Mouse (Mus musculus): Measurements from ENCODE around the gene Plekha4.
"Not testable (repeated sequence)": the region's sequence is repeated elsewhere in the genome, so short reads cannot be mapped to it uniquely, and the experiment has no call there.

The Plekha4 gene

DNA sequence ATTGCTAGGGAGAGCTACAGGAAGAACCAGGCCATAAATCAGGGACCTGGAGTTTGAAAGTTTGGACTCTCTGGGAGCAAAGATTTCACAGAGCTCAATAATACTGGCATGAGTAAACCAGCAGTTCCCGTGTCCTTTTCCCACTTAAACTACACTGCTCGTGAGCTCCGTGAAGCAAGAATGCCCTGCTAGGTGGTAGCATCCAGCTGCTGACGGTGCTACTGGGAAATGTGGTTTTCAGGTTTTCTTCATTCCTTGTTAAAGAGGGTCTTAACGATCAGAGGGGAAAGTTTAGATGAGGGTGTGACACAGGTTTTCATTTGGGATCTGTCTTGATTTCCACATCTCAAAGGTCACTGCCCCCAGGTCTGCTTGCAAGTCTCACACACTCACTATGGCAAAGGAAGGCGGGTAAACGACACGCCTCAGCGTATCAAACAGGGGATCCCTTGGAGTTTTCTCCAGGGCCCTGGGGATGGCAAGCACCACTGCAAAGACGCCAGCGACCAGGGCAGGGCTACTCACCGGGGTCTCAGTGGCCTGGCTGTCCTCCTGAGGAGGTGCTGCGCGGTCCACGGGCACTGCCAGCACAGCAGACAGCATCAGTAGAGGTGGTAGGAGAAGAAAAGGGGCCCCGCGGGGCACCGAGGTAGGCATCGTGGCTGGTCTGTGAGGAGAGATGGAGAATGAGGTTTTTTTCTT is 16.8 kb upstream of the Plekha4 start:
- no peak for DNase-seq (ENCODE audit: low spot score in 2 of 2)

DNA sequence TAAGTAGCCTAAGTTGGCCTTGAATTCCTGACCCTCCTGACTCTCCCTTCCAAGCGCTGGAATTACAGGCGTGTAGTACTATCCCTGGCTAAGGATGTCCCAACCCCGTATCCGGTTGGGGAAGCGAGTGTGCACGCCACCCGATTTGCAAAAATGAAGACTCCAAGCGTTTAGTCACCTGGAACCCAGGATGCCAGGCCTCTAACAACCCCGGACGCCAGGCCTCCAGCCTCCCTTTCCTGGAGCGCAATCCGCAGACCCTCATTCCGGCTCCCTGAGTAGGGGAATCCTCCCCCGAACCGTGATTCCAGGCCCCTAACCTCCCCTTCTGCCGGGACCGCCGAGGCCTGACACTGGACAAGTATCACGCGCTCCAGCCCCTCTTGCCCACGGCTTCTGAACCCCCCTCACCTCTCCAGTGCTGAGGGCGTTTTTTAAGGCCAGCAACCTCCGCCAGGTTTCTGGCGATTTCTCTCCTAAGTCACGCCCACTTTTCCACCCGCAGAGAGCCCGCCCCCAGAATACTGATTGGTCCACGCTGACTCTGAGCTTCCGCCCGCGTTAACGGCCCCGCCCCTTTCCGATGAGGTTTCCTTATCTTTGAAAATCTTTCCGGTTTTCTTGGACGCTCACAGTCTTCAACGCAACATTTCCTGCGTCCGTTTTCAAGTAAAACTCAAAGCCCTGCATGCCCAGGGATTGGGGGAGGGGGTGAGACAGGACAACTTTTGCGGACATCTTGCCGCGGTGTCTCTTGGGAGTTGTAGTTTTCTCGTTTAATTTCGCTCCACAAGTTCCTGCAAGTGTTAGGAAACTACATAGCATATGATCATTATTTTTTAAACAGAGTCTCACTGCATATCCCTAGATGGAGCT is 16.0 kb upstream of the Plekha4 start, which contains the start of gene Nucb1:
Nucb1 (minus strand) TSS at position 495 of the 876 bp plus-strand sequence.
- peak; percentile 92 to 93 for DNase-seq (ENCODE audit: low spot score in 2 of 2)

GRCm38 (mm10) chr7:45514411-45514810 is 11.7 kb upstream of the Plekha4 start:
- no peak for DNase-seq (ENCODE audit: low spot score in 2 of 2)

GRCm38 (mm10) chr7:45515436-45515835 is 10.7 kb upstream of the Plekha4 start:
- no peak for DNase-seq (ENCODE audit: low spot score in 2 of 2)

GRCm38 (mm10) chr7:45516846-45517245 is 9.3 kb upstream of the Plekha4 start:
- DNase-seq (ENCODE audit: low spot score in 2 of 2), result not testable (repeated sequence)

GRCm38 (mm10) chr7:45518618-45519017 is 7.5 kb upstream of the Plekha4 start:
- no peak for DNase-seq (ENCODE audit: low spot score in 2 of 2)

DNA sequence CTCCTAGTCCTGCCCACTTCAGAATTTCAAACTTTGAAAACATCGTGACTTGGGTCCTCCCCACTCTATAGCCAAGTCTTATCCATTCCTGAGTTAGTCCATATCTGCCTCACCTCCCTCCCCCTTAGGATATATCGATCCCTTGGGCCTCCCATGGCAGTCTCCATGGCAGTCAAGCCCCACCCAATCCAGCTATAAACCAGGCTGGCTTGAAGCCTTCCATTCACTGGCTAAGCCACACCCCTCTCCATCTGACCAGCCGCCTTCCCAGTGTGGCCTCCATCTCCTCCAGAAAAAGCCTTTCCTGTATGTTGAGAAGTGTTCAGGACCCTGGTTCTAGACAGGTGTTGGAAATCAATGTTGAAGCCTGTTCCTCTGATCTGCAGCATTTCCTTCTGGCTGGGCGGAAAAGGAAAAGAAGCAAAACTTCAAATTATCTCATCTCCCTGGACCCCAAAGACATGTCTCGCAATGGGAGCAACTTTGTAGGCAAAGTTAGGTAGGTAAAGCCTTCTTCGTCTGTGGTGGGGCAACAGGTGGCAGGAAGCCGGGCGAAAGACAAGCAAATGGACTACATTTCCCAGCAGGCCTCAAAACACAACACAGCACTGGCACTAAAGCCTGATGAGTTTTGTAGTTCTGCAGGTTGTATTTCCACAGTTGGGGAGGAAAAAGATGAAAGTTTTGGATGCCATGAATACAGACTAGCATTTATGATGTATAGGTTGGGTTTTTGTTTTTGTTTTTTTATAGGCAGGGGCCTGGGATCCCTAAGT is 6.6 kb upstream of the Plekha4 start:
- DNase-seq (ENCODE audit: low spot score in 2 of 2), result no peak

DNA sequence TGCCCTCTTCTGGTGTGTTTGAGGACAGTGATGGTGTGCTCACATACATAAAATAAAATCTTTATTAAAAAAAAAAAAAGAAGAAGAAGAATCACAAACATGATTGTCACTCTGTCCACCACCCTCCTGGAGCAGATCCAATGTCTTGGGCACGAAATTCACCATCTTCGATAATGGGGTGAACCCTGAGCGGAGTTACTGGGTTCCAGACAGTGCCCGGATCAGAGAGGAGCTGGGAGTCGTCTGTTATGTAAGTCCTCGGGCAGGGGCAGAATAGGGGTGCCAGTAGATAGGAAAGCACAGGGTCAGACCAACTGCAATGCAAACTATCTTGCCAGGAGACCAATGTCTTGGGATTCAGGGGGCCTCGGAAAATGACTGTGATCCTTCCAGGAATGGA is 5.5 kb upstream of the Plekha4 start:
- DNase-seq (ENCODE audit: low spot score in 2 of 2), result no peak

DNA sequence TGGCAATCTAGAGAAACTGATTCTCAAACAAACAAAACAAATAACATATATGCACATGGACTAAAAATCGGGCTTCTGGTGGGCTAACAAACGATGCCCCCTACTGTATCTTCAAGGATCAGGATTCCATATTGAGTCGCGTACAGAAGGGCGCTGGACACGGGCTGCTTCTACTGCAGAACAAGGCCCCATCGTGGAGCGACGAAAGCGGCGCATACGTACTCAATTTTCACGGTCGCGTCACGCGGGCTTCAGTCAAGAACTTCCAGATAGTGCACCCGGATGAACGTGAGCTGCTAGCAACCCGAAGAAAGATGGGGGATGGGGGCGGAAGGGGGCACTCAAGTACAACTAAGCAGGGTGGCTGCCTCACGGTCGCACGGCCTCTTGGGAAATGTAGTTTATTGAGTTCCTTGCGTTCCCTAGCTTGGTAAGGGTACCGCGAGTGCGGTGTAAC is 4.4 kb upstream of the Plekha4 start:
- peak; percentile 95 to 97 for DNase-seq (ENCODE audit: low spot score in 2 of 2)

DNA sequence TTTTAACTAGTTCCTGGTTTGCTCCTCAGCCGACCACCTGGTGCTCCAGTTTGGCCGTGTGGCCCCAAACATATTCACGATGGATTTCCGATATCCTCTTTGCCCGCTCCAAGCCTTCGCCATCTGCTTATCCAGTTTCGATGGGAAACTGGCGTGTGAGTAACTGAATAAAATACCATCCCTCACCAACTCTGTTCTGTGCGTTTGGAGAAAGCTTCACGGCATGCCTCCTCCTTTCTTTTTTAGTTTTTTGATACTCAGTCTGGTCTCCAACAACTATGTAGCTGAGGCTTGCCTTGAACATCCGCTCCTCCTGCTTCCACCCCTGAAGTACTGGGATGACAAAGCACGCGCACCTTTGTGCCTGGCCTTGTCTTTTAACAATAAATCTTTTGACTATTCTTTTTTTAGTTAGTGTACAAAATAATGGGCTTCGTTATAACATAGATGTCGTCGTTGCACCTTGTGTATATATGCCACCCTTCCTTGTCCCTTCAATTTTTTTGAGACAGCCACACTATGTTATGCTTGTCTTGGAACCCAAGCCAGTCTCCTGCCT is 3.9 kb upstream of the Plekha4 start:
- no peak for DNase-seq (ENCODE audit: low spot score in 2 of 2)

GRCm38 (mm10) chr7:45522957-45523676 is 3.0 kb upstream of the Plekha4 start:
- DNase-seq (ENCODE audit: low spot score in 2 of 2), result no peak

- no peak for DNase-seq (ENCODE audit: low spot score in 2 of 2)
These were observed 2.4 kb upstream of the Plekha4 start for GRCm38 (mm10) chr7:45523678-45524170.

DNA sequence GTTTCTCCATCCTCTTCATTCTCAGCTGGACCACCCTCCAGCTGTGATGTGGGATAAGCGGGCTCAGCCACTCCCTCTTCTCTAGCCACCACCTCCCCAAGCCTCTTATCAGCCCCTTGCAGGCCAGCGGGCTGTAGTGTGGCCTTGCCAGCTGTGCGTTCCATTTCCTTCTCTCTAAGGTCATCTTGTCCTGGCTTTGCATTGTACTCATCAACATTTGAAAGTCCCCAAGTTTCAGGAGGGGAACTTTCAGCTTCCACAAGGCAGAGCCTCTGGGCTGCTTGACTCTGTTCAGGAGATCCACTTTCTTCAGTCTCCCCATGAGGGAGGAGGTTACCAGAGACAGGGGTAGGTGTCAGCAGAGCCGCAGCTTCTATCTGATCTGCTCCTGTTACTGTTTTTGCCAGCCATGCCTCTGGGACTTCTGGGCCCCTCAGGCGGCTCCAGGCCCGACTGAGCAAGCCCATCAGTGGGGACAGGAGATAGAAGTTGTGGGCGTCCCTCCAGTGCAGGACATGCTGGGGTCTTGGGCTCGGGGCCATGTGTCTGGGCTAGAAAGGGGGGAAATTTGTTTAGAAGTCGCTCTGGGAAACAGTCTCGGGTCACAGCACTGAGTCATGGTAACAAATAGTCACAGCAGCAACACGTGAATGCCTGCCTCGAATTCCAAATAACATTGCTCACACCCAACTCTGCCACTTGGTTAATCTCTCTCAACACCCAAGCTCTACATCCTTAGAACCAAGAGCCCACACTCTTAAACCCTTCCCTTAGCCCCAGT is 1.1 kb upstream of the Plekha4 start:
- DNase-seq (ENCODE audit: low spot score in 2 of 2), result no peak

GRCm38 (mm10) chr7:45526474-45527120 is 467 bp downstream of the Plekha4 start:
- DNase-seq (ENCODE audit: low spot score in 2 of 2), result no peak

GRCm38 (mm10) chr7:45527169-45527568 is 1.0 kb downstream of the Plekha4 start:
- not testable (repeated sequence) for DNase-seq (ENCODE audit: low spot score in 2 of 2)

DNA sequence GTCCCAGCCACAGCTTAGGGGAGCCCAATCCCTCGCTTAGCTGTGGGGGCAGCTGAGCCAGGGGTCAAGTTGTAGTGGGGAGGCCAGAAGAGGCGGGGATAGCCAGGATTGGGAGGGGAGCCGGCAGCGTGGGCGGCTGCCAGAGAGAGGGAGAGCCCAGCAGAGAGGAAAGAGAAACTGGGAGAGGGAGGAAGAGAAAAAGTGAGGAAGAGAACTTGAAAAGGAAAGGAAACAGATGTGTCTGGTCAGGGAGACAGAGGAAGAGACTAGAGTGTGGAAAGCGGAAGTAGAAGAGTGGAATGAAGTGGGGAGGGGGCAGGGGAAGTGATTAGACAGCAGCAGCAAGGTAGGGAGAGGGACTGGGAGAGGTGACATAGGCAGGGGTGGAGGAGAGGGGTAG is 3.3 kb downstream of the Plekha4 start:
- no peak for DNase-seq (ENCODE audit: low spot score in 2 of 2)

GRCm38 (mm10) chr7:45530643-45531042 is 4.5 kb downstream of the Plekha4 start:
- DNase-seq (ENCODE audit: low spot score in 2 of 2), result no peak

DNA sequence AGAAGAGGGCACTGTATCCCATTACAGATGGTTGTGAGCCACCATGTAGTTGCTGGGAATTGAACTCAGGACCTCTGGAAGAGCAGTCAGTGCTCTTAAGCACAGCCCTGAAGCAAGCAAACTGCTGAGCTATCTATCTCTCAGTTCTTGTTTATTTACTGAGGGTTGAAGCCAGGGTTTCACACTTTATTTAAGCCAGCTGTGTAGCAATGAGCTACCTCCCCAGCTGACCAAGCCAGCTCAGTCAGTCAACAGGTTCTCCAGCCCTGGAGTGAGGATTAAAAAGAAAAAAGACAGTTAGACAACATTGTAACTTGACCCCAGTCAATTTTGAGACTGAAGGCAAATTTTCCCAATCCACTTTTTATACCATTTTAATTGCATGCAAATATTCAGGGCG is 9.5 kb downstream of the Plekha4 start:
- DNase-seq (ENCODE audit: low spot score in 2 of 2), result no peak

- DNase-seq (ENCODE audit: low spot score in 2 of 2), result no peak
These were observed 11.5 kb downstream of the Plekha4 start for GRCm38 (mm10) chr7:45537602-45538001.

All from right cerebral cortex, postnatal 10 days (tissue).